Mouse (Mus musculus): ENCODE data around the gene Krtap3-2. TPM values are rescaled to one million over a fixed set of nuclear protein-coding genes. Genes with fewer than 3 reads are reported as not detected.

Gene Krtap3-2
- total RNA-seq, 2 experiments from 2014 or later: not detected

DNA sequence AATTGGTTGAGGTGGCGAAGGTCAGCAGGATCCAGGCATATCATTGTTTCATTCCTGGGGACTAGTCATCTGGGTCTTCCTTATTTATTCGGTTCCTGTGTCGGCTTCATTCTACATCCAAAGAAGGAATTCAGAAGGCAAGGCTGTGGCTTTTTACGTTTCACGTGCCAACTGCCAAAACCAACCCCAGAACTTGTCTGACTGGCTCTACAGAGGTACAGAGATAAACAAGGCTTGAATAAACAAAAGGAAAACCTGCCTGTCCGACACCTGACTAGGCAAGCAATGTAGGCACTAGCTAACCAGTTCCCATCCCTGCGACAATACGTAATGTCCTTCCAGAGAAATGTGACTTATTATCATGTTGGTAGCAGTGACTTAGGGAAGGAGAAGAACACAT is 42.6 kb downstream of the Krtap3-2 start:
- intact Hi-C loops (cut with DNase I): no loop called here
- no peak for DNase-seq (ENCODE audit: low spot score in 2 of 2)

Other genes with a start within 250 kb of the Krtap3-2 start
- gene Krt25, start 233.9 kb downstream of the Krtap3-2 start, total RNA-seq (2021): not detected
- gene Krt26, start 218.9 kb downstream of the Krtap3-2 start, total RNA-seq (2021): not detected
- gene Krt27, start 205.7 kb downstream of the Krtap3-2 start, total RNA-seq (2021): not detected
- under 1 TPM in 1 of 2 experiments, not detected in 1; 0.34 TPM for gene Krt28, start 181.9 kb downstream of the Krtap3-2 start, total RNA-seq (2021)
- gene Krt10, start 167.5 kb downstream of the Krtap3-2 start, total RNA-seq (2021): 10 to 100 TPM; 10.6 to 11.7 TPM
- gene Krt12, start 134.6 kb downstream of the Krtap3-2 start, total RNA-seq (2021): 10 to 100 TPM; 10.3 TPM
- gene Krt20, start 118.7 kb downstream of the Krtap3-2 start, total RNA-seq (2021): not detected
- gene Krt23, start 63.7 kb downstream of the Krtap3-2 start, total RNA-seq (2021): not detected
- not detected for gene Krt39, start 35.5 kb downstream of the Krtap3-2 start, total RNA-seq (2021)
- gene Krt40, start 13.7 kb downstream of the Krtap3-2 start, total RNA-seq (2021): not detected
- not detected for gene Krtap3-3, start 6.0 kb downstream of the Krtap3-2 start, total RNA-seq (2021)
- gene Gm11939, start 2.6 kb upstream of the Krtap3-2 start, total RNA-seq (2021): not detected
- not detected for gene Krtap3-1, start 9.8 kb upstream of the Krtap3-2 start, total RNA-seq (2021)
- gene Krtap1-5, start 24.2 kb upstream of the Krtap3-2 start, total RNA-seq (2021): not detected
- not detected for gene Krtap1-4, start 26.8 kb upstream of the Krtap3-2 start, total RNA-seq (2021)
- gene Krtap1-3, start 34.5 kb upstream of the Krtap3-2 start, total RNA-seq (2021): not detected
- gene Krtap9-3, start 41.3 kb upstream of the Krtap3-2 start, total RNA-seq (2021): not detected
- gene Gm11938, start 46.5 kb upstream of the Krtap3-2 start, total RNA-seq (2021): not detected
- not detected for gene Gm11937, start 53.3 kb upstream of the Krtap3-2 start, total RNA-seq (2021)
- not detected for gene Krtap2-4, start 58.0 kb upstream of the Krtap3-2 start, total RNA-seq (2021)
- gene Gm11562, start 63.6 kb upstream of the Krtap3-2 start, total RNA-seq (2021): not detected
- not detected for gene Krtap4-1, start 71.4 kb upstream of the Krtap3-2 start, total RNA-seq (2021)
- gene Krtap4-2, start 78.2 kb upstream of the Krtap3-2 start, total RNA-seq (2021): not detected
- not detected for gene Krtap4-7, start 87.2 kb upstream of the Krtap3-2 start, total RNA-seq (2021)
- not detected for gene Gm11555, start 93.4 kb upstream of the Krtap3-2 start, total RNA-seq (2021)
- gene Gm11563, start 102.1 kb upstream of the Krtap3-2 start, total RNA-seq (2021): not detected
- not detected for gene Krtap4-6, start 109.1 kb upstream of the Krtap3-2 start, total RNA-seq (2021)
- gene Gm14190, start 133.9 kb upstream of the Krtap3-2 start, total RNA-seq (2021): not detected
- gene Gm14180, start 177.4 kb upstream of the Krtap3-2 start, total RNA-seq (2021): not detected
- gene Gm11595, start 216.1 kb upstream of the Krtap3-2 start, total RNA-seq (2021): not detected
- gene Krtap4-8, start 223.9 kb upstream of the Krtap3-2 start, total RNA-seq (2021): not detected
- gene Krtap4-9, start 228.3 kb upstream of the Krtap3-2 start, total RNA-seq (2021): not detected
- not detected for gene Gm11596, start 236.6 kb upstream of the Krtap3-2 start, total RNA-seq (2021)
- not detected for gene Gm11569, start 242.1 kb upstream of the Krtap3-2 start, total RNA-seq (2021)
- not detected for gene Gm11554, start 247.6 kb upstream of the Krtap3-2 start, total RNA-seq (2021)

All from left cerebral cortex, postnatal 25 days (tissue).